Mouse (Mus musculus) bone marrow, adult 2 months (tissue): Measurements from ENCODE around the gene Clcnka. TPM values are rescaled to one million over a fixed set of nuclear protein-coding genes. Genes with fewer than 3 reads are reported as not detected.

Experiments
- H3K27ac ChIP-seq: fragments of 200-500 bp; 2 replicates; pipeline ENCODE4 v1.5.1; 2012; ENCODE audit warnings: low read depth, mild to moderate bottlenecking, control low read depth, inconsistent platforms, low read length; ENCODE audit not compliant: control insufficient read depth, poor library complexity, insufficient read depth
- H3K4me1 ChIP-seq: fragments of 200-500 bp; 2 replicates; pipeline ENCODE4 v1.6.1; 2011; ENCODE audit warnings: low read length; ENCODE audit not compliant: control insufficient read depth, insufficient read depth
- H3K4me3 ChIP-seq: fragments of 200-500 bp; replicated peaks from 2 replicates; pipeline ENCODE3; 2011; ENCODE audit warnings: mild to moderate bottlenecking, low read depth, low read length, control low read depth; ENCODE audit not compliant: control insufficient read depth
- CTCF ChIP-seq: fragments of 200-500 bp; IDR thresholded peaks from 2 replicates; pipeline ENCODE4 v1.5.1; 2011; ENCODE audit warnings: low read length, control low read depth; ENCODE audit not compliant: control insufficient read depth, insufficient read depth
- POLR2A ChIP-seq: fragments of 200-500 bp; IDR thresholded peaks from 2 replicates; pipeline ENCODE4 v1.6.1; 2011; ENCODE audit warnings: low read depth, mild to moderate bottlenecking, control low read depth, low read length, borderline replicate concordance; ENCODE audit not compliant: control insufficient read depth
- WGBS: fragments of 180-500 bp; shearing (Covaris S2); methylation state at CpG from one replicate; pipeline ENCODE4 v1.1.7; 2018; 5-methylcytosine and 5-hydroxymethylcytosine counted together
- polyA plus RNA-seq: library from polyadenylated mRNA; stranded (reverse); fragments of >200 nt; gene quantifications from 2 replicates; pipeline ENCODE4 v1.2.4, GENCODE M21; 2011; ENCODE audit warnings: low replicate concordance; ENCODE audit not compliant: missing spikeins, insufficient read depth, insufficient read length

Clcnka gene
- polyA plus RNA-seq, 1 experiment = not detected

DNA sequence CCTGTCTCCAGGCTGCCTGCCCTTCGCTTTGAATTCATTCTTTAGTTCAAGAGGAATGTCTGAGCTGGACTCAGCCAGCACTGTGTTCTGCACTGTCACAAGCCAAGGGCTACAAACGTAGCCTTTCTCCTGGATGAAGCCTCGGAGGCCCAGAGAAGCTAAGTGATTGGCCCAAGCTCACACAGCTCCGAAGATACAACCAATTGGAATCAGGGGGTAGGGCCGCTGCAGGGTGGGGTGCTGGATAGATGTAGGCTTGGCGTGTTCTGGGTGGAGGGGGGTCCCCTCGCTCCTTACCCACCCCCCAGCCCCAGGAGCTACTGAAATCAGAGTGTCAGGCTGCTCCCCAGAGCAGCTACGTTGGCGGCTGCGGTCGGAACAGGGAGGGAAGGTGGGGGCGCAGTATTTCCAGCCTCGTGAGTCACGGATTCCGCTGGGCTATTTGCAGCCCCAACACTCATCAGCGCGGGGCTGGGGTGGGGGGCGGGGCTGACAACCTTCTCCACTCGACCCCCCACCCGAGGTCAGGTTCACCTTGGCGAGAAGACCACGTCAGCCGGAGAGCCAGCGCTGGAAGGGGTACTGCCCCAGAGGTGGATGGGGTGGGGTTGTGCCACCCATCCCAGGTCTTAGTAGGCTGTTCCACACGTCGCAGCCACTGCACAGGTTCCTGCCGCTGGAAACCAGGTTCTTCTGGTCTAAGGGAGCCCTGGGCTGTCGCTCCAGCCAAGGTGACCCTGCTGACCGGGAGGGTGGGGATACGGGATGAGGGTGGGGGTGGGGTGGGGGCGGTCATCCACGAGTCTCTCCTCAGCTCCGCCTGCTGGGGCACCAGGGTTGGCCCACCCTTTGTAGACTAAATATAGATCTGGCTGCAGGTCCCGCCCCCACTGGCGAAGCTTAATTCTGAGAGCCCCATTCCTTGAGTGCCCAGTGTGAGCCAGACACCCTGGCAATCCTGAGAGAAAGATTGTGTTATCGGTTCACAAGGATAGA is 27.3 kb upstream of the Clcnka start:
- no peak overlapping the region for H3K27ac ChIP-seq
- WGBS = 4% methylated on average over 35 of the region's 36 CpGs
- no peaks in the 10 kb centered on the region for H3K4me1 ChIP-seq
- no peak overlapping the region for H3K4me3 ChIP-seq
- TF ChIP-seq CTCF = no peak
- no peak for TF ChIP-seq POLR2A

DNA sequence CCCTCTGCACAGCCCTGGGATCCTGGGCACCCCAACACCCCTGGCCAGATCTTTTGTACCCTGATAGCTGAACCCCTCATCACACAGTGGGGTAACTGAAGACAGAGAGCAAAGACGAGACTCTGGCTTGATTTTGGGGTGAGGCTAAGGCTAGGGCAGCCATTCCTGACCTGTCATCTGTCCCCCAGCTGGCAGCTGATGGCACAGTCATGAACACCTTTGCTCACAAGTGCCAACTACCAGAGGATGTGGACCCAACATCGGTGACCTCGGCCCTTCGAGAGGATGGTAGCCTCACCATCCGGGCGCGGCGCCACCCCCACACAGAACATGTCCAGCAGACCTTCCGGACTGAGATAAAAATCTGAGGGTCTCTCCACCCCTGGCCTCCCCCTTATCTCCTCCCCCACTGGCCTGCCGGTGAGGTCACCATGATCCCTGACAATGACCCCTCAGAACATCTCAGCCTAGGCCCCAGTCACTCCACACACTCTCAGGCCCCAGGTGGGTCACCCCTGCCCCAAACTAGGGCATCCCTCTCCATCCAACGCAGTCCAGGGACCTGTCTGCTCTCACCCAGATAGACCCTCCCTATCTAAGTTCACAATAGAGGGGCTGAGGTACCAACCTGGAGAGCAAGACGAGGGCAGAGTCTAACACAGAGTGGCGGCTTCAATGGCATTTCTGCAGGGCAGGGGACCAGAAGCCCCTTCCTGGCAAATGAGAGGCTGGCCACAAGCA is 25.3 kb upstream of the Clcnka start:
- peaks cover 1% of the 10 kb centered on the region; the same call in 1 of the 2 replicates for H3K4me1 ChIP-seq
- no peak overlapping the region for H3K4me3 ChIP-seq
- H3K27ac ChIP-seq = no peak overlapping the region
- TF ChIP-seq CTCF (no peak), POLR2A (no peak)
- WGBS = 89% methylated on average over 13 of the region's 13 CpGs

DNA sequence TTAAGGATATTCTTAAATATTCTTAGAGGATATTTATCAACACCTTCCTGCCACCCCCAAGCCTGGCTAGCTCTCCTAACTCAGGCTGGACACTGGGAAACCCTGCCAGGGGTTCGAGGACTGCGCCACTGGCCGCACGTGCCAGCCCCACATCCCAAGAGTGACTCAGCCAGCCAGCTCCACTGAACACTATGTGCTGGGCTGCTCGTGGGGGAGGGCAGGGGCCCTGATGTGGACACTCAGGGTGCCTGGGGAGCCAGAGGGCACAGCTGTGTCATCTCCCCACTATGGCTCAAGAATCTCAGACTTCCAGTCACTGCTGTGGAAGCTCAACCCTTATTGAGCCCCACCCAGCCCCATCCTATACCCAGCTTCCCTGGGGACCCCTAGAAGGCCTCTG is 24.8 kb upstream of the Clcnka start:
- H3K27ac ChIP-seq = no peak overlapping the region
- H3K4me1 ChIP-seq = peaks cover 1% of the 10 kb centered on the region; the same call in 1 of the 2 replicates
- TF ChIP-seq CTCF (no peak), POLR2A (no peak)
- H3K4me3 ChIP-seq = no peak overlapping the region
- WGBS = 89% methylated on average over 5 of the region's 5 CpGs

DNA sequence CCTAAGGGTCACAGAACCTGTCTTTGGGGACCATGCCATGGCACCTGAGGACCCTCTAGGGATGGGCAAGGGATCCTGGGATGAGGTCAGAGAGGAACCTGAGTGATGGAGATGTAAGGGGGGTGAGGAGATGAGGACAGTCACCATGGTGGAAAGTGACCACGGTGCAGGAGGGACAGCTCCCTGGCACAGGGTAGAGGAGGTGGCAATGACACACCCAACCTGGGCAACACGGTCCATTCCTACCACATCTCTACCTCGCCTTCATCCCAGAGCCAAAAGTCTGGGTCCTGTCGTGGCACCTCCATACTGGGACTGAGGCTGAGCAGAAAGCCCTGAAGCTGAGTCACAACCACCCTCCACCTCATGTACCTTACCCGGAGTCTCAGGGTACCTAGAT is 24.3 kb upstream of the Clcnka start:
- TF ChIP-seq POLR2A (no peak), CTCF (no peak)
- WGBS = 83% methylated on average over 5 of the region's 5 CpGs
- Histone ChIP-seq H3K4me3 (no peak overlapping the region), H3K27ac (no peak overlapping the region), H3K4me1 (peaks cover 1% of the 10 kb centered on the region; the same call in 1 of the 2 replicates)

DNA sequence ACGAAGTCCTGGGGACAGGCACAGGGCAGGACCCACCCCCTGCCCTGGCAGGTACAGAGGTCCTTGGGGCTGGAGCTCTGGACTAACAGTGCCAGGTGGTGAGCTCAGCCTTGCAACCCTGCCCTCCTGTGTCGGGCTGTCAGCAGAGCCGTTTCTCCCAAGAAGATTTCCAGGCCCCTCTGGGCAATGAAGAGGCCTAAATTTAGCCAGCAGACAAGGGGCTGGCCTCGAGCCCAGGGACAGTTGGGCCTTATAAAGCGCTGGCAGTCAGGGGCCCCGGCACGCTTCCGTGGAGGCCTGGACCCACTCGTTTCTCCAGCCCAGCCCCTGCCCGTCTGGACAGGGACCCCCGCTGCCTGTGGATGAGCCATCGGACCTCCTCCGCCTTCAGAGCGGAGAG is 22.9 kb upstream of the Clcnka start:
- 81% methylated on average over 14 of the region's 14 CpGs for WGBS
- Histone ChIP-seq H3K4me1 (peaks cover 1% of the 10 kb centered on the region; the same call in 1 of the 2 replicates), H3K27ac (no peak overlapping the region), H3K4me3 (no peak overlapping the region)
- TF ChIP-seq CTCF (no peak), POLR2A (no peak)

DNA sequence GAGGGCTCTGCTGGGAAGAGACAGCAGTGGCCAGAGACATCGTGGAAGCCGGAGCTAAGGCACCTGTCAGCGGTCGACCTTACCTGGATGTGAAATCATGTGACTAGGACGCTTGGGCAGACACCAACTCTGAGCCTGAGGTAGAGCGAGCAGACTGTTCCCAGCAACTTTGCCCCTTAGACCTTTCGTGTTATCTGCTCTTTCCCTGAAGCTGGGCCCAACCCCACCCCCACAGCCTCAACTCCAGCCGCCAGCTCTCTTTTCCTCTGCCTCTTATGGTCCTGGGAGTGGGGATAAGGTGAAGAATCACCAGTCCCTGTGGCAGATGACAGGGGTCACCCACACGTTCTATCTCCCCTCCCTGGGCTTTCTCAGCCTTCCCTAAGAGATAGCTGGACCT is 22.4 kb upstream of the Clcnka start:
- 77% methylated on average over 9 of the region's 9 CpGs for WGBS
- no peak overlapping the region for H3K4me3 ChIP-seq
- H3K27ac ChIP-seq = no peak overlapping the region
- peaks cover 1% of the 10 kb centered on the region; the same call in 1 of the 2 replicates for H3K4me1 ChIP-seq
- TF ChIP-seq CTCF = no peak
- no peak for TF ChIP-seq POLR2A

DNA sequence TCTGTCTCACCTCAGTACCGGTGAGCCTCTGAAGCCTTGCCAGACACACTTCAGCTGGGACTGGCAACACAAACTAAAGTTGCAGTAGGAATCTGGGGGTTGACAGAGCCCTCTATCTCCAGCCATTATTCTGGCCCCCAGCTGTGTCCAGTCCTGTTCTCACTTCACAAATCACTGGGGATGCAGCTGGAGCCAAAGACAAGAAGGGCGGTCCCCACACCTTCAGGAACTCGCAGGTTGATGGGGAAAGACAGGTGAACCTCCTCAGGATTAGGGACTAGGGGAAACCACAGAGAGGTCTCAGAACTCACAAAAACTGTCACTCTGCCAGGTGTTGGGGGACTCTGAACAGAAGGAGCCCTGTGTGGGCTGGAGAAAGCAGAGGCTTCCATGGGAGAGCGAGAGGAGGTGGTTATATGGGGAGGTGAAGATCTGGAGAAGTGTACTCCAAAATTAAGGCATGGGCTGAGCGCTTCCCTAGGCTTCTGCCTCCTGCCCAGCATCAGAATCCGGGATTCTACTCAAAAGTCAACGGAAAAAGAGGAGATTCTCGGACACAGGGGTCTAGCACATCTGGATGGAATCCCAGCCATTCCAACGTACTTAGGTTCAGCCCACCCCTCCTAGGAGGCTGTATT is 21.8 kb upstream of the Clcnka start, which contains the start of gene Hspb7:
TSS of gene Hspb7 (plus strand) at position 588 of the 638 bp plus-strand sequence.
- no peak within 1 kb of the TSS for H3K27ac ChIP-seq

More for the DNA sequence above, 21.8 kb upstream of the Clcnka start, which contains the start of gene Hspb7:
- TF ChIP-seq CTCF (no peak), POLR2A (no peak)
- WGBS = 65% methylated on average over 9 of the region's 9 CpGs
- Histone ChIP-seq H3K4me1 (peaks cover 1% of the 10 kb centered on the region; the same call in 1 of the 2 replicates), H3K4me3 (no peak within 1 kb of the TSS)
